In genomic region chr12:40106874-40107273, GRCm38 (mm10) we compare ENCODE assay signal across 14 mouse cellular contexts. TPM values are rescaled to one million over a fixed set of nuclear protein-coding genes. Genes with fewer than 3 reads are reported as not detected.
"Had no signal": no experiment of that assay in that cellular context is flagged by ENCODE, and none has a peak within 500 bp of the region (broad histone marks: within the 10 kb centered on the region; RNA-seq: fewer than 3 reads in every experiment).

No protein-coding gene starts in this region.

- DNase-seq: kidney, adult 8-10 months; layer of hippocampus, postnatal 36 days; lung, embryonic 14.5 days; lung, postnatal 10 days; right cerebral cortex, adult 18-20 months; right cerebral cortex, postnatal 25 days; thymus, postnatal 36 days had no signal

- ATAC-seq: inflammation-experienced regulatory T-cells, adult 6 months; midbrain, embryonic 13.5 days had no signal

- H3K9me3 ChIP-seq: hindbrain, embryonic 15.5 days; limb, embryonic 13.5 days; midbrain, embryonic 13.5 days had no signal

- H3K4me1 ChIP-seq: hindbrain, embryonic 15.5 days; limb, embryonic 13.5 days; midbrain, embryonic 13.5 days had no signal

- H3K27ac ChIP-seq: hindbrain, embryonic 15.5 days; limb, embryonic 13.5 days; macrophage; midbrain, embryonic 13.5 days had no signal

- H3K27me3 ChIP-seq: hindbrain, embryonic 15.5 days; limb, embryonic 13.5 days; midbrain, embryonic 13.5 days had no signal

- H3K36me3 ChIP-seq: hindbrain, embryonic 15.5 days; limb, embryonic 13.5 days; midbrain, embryonic 13.5 days had no signal

- H3K4me2 ChIP-seq: hindbrain, embryonic 15.5 days; limb, embryonic 13.5 days; lung, embryonic 14.5 days; midbrain, embryonic 13.5 days had no signal

- H3K4me3 ChIP-seq: hindbrain, embryonic 15.5 days; limb, embryonic 13.5 days; midbrain, embryonic 13.5 days had no signal

- H3K9ac ChIP-seq: hindbrain, embryonic 15.5 days; limb, embryonic 13.5 days; lung, embryonic 14.5 days; midbrain, embryonic 13.5 days had no signal

RNA-seq across cellular contexts. Expression of gene Scin, which starts 27.2 kb away (rescaled TPM):
- total RNA-seq: liver, adult 2 months had no signal
- polyA plus RNA-seq: midbrain, embryonic 13.5 days; neural tube, embryonic 14.5 days had no signal
